Mouse (Mus musculus): Measurements from ENCODE around the gene Chd5. TPM values are rescaled to one million over a fixed set of nuclear protein-coding genes. Genes with fewer than 3 reads are reported as not detected.

Chd5 gene
- 100 to 1,000 TPM; 140 to 154 TPM for total RNA-seq (2021)
- long read RNA-seq, experiment 1, full-length matches to known transcripts: 1 of 47 reads
- long read RNA-seq, experiment 1, partial matches to known transcripts: 10 of 47 reads
- long read RNA-seq, experiment 1, other reads (novel, unspliced or antisense): 36 of 47 reads
- long read RNA-seq, experiment 2, partial matches to known transcripts: 14 of 54 reads
- long read RNA-seq, experiment 2, other reads (novel, unspliced or antisense): 40 of 54 reads

- peak; percentile 55 to 60 for DNase-seq (ENCODE audit: low spot score in 2 of 2)
Observed at GRCm38 (mm10) chr4:152338419-152339292, at the start of gene Chd5. Chd5 (plus strand) TSS chr4:152338651.

- DNase-seq (ENCODE audit: low spot score in 2 of 2): no peak
Observed at GRCm38 (mm10) chr4:152290385-152290784, 48.1 kb upstream of the Chd5 start.

GRCm38 (mm10) chr4:152290991-152291390 lies 47.5 kb upstream of the Chd5 start:
- no peak for DNase-seq (ENCODE audit: low spot score in 2 of 2)

GRCm38 (mm10) chr4:152291562-152291961 lies 46.9 kb upstream of the Chd5 start, which contains the start of gene Hes3:
Hes3 (minus strand) TSS chr4:152291662.
- DNase-seq (ENCODE audit: low spot score in 2 of 2): no peak

- DNase-seq (ENCODE audit: low spot score in 2 of 2): no peak
Observed at GRCm38 (mm10) chr4:152292102-152292765, 46.2 kb upstream of the Chd5 start.

- no peak for DNase-seq (ENCODE audit: low spot score in 2 of 2)
Observed at GRCm38 (mm10) chr4:152294188-152294929, 44.1 kb upstream of the Chd5 start.

- no peak for DNase-seq (ENCODE audit: low spot score in 2 of 2)
Observed at GRCm38 (mm10) chr4:152295916-152296315, 42.5 kb upstream of the Chd5 start.

GRCm38 (mm10) chr4:152296371-152296770 lies 42.1 kb upstream of the Chd5 start:
- no peak for DNase-seq (ENCODE audit: low spot score in 2 of 2)

- peak; percentile 98 to 99 for DNase-seq (ENCODE audit: low spot score in 2 of 2)
Observed at GRCm38 (mm10) chr4:152296874-152297861, 41.3 kb upstream of the Chd5 start, which contains the start of gene Icmt. Icmt (plus strand) TSS chr4:152297227.

GRCm38 (mm10) chr4:152298836-152299235 lies 39.6 kb upstream of the Chd5 start:
- no peak for DNase-seq (ENCODE audit: low spot score in 2 of 2)

- no peak for DNase-seq (ENCODE audit: low spot score in 2 of 2)
Observed at GRCm38 (mm10) chr4:152300375-152300774, 38.1 kb upstream of the Chd5 start.

GRCm38 (mm10) chr4:152302012-152302411 lies 36.4 kb upstream of the Chd5 start:
- no peak for DNase-seq (ENCODE audit: low spot score in 2 of 2)

GRCm38 (mm10) chr4:152303172-152303571 lies 35.3 kb upstream of the Chd5 start:
- no peak for DNase-seq (ENCODE audit: low spot score in 2 of 2)

GRCm38 (mm10) chr4:152304685-152305084 lies 33.8 kb upstream of the Chd5 start:
- DNase-seq (ENCODE audit: low spot score in 2 of 2): no peak

- no peak for DNase-seq (ENCODE audit: low spot score in 2 of 2)
Observed at GRCm38 (mm10) chr4:152305991-152306390, 32.5 kb upstream of the Chd5 start.

- no peak for DNase-seq (ENCODE audit: low spot score in 2 of 2)
Observed at GRCm38 (mm10) chr4:152307542-152307941, 30.9 kb upstream of the Chd5 start.

- no peak for DNase-seq (ENCODE audit: low spot score in 2 of 2)
Observed at GRCm38 (mm10) chr4:152312186-152312585, 26.3 kb upstream of the Chd5 start.

- no peak for DNase-seq (ENCODE audit: low spot score in 2 of 2)
Observed at GRCm38 (mm10) chr4:152313211-152313632, 25.2 kb upstream of the Chd5 start.

- no peak for DNase-seq (ENCODE audit: low spot score in 2 of 2)
Observed at GRCm38 (mm10) chr4:152313934-152314333, 24.5 kb upstream of the Chd5 start.

Measured in layer of hippocampus, postnatal 14 days (tissue).